Mouse (Mus musculus): Measurements from ENCODE around the gene Dusp22. TPM values are rescaled to one million over a fixed set of nuclear protein-coding genes. Genes with fewer than 3 reads are reported as not detected.

Gene Dusp22
- polyA plus RNA-seq, 1 experiment, result 23.7 TPM

GRCm38 (mm10) chr13:30642053-30642452 lies 17.7 kb upstream of the Dusp22 start:
- H3K4me3 ChIP-seq (replicated peaks; ENCODE audit: extremely low read depth, low read depth, low read length), result no peak overlapping the region
- TF ChIP-seq CTCF (IDR thresholded peaks at IDR 0.05; ENCODE audit: insufficient read depth, low read length) (no peak), POLR2A (IDR thresholded peaks at IDR 0.05; ENCODE audit: borderline replicate concordance, extremely low read depth, low read depth, low read length) (no peak)
- no peak for DNase-seq
- 62% methylated on average over 4 of the region's 4 CpGs for WGBS
- H3K4me1 ChIP-seq (ENCODE audit: control insufficient read depth, insufficient read depth, low read length), result no peaks in the 10 kb centered on the region

- TF ChIP-seq POLR2A (IDR thresholded peaks at IDR 0.05; ENCODE audit: borderline replicate concordance, extremely low read depth, low read depth, low read length) (no peak), CTCF (IDR thresholded peaks at IDR 0.05; ENCODE audit: insufficient read depth, low read length) (no peak)
- no peak for DNase-seq
- no peak overlapping the region for H3K4me3 ChIP-seq (replicated peaks; ENCODE audit: extremely low read depth, low read depth, low read length)
- no peaks in the 10 kb centered on the region for H3K4me1 ChIP-seq (ENCODE audit: control insufficient read depth, insufficient read depth, low read length)
Observed at GRCm38 (mm10) chr13:30648461-30648860, 11.3 kb upstream of the Dusp22 start.

GRCm38 (mm10) chr13:30649197-30649596 lies 10.6 kb upstream of the Dusp22 start:
- TF ChIP-seq CTCF (IDR thresholded peaks at IDR 0.05; ENCODE audit: insufficient read depth, low read length), result no peak
- TF ChIP-seq POLR2A (IDR thresholded peaks at IDR 0.05; ENCODE audit: borderline replicate concordance, extremely low read depth, low read depth, low read length), result no peak
- WGBS, result 88% methylated on average over 5 of the region's 5 CpGs
- no peak for DNase-seq
- Histone ChIP-seq H3K4me1 (ENCODE audit: control insufficient read depth, insufficient read depth, low read length) (no peaks in the 10 kb centered on the region), H3K4me3 (replicated peaks; ENCODE audit: extremely low read depth, low read depth, low read length) (no peak overlapping the region)

- 68% methylated on average over 1 of the region's 1 CpGs for WGBS
- DNase-seq, result no peak
- TF ChIP-seq POLR2A (IDR thresholded peaks at IDR 0.05; ENCODE audit: borderline replicate concordance, extremely low read depth, low read depth, low read length) (no peak), CTCF (IDR thresholded peaks at IDR 0.05; ENCODE audit: insufficient read depth, low read length) (no peak)
- H3K4me3 ChIP-seq (replicated peaks; ENCODE audit: extremely low read depth, low read depth, low read length), result no peak overlapping the region
- H3K4me1 ChIP-seq (ENCODE audit: control insufficient read depth, insufficient read depth, low read length), result no peaks in the 10 kb centered on the region
Observed at GRCm38 (mm10) chr13:30650684-30651083, 9.1 kb upstream of the Dusp22 start.

- 32% methylated on average over 4 of the region's 4 CpGs for WGBS
- no peak for DNase-seq
- TF ChIP-seq CTCF (IDR thresholded peaks at IDR 0.05; ENCODE audit: insufficient read depth, low read length) (no peak), POLR2A (IDR thresholded peaks at IDR 0.05; ENCODE audit: borderline replicate concordance, extremely low read depth, low read depth, low read length) (no peak)
- Histone ChIP-seq H3K4me3 (replicated peaks; ENCODE audit: extremely low read depth, low read depth, low read length) (no peak overlapping the region), H3K4me1 (ENCODE audit: control insufficient read depth, insufficient read depth, low read length) (no peaks in the 10 kb centered on the region)
Observed at GRCm38 (mm10) chr13:30653051-30653450, 6.7 kb upstream of the Dusp22 start.

GRCm38 (mm10) chr13:30654463-30654862 lies 5.3 kb upstream of the Dusp22 start:
- DNase-seq, result no peak
- H3K4me3 ChIP-seq (replicated peaks; ENCODE audit: extremely low read depth, low read depth, low read length), result no peak overlapping the region
- 51% methylated on average over 5 of the region's 5 CpGs for WGBS
- TF ChIP-seq CTCF (IDR thresholded peaks at IDR 0.05; ENCODE audit: insufficient read depth, low read length) (no peak), POLR2A (IDR thresholded peaks at IDR 0.05; ENCODE audit: borderline replicate concordance, extremely low read depth, low read depth, low read length) (no peak)
- no peaks in the 10 kb centered on the region for H3K4me1 ChIP-seq (ENCODE audit: control insufficient read depth, insufficient read depth, low read length)

GRCm38 (mm10) chr13:30656909-30657308 lies 2.9 kb upstream of the Dusp22 start:
- no peak overlapping the region for H3K4me3 ChIP-seq (replicated peaks; ENCODE audit: extremely low read depth, low read depth, low read length)
- DNase-seq, result no peak
- no peaks in the 10 kb centered on the region for H3K4me1 ChIP-seq (ENCODE audit: control insufficient read depth, insufficient read depth, low read length)
- 61% methylated on average over 5 of the region's 5 CpGs for WGBS
- TF ChIP-seq POLR2A (IDR thresholded peaks at IDR 0.05; ENCODE audit: borderline replicate concordance, extremely low read depth, low read depth, low read length) (no peak), CTCF (IDR thresholded peaks at IDR 0.05; ENCODE audit: insufficient read depth, low read length) (no peak)

GRCm38 (mm10) chr13:30657779-30658178 lies 2.0 kb upstream of the Dusp22 start:
- WGBS, result 51% methylated on average over 2 of the region's 2 CpGs
- Histone ChIP-seq H3K4me1 (ENCODE audit: control insufficient read depth, insufficient read depth, low read length) (no peaks in the 10 kb centered on the region), H3K4me3 (replicated peaks; ENCODE audit: extremely low read depth, low read depth, low read length) (no peak overlapping the region)
- DNase-seq, result no peak
- TF ChIP-seq CTCF (IDR thresholded peaks at IDR 0.05; ENCODE audit: insufficient read depth, low read length) (no peak), POLR2A (IDR thresholded peaks at IDR 0.05; ENCODE audit: borderline replicate concordance, extremely low read depth, low read depth, low read length) (no peak)

- WGBS, result 87% methylated on average over 2 of the region's 2 CpGs
- DNase-seq, result no peak
- TF ChIP-seq POLR2A (IDR thresholded peaks at IDR 0.05; ENCODE audit: borderline replicate concordance, extremely low read depth, low read depth, low read length) (no peak), CTCF (IDR thresholded peaks at IDR 0.05; ENCODE audit: insufficient read depth, low read length) (no peak)
Observed at GRCm38 (mm10) chr13:30658201-30658996, 1.4 kb upstream of the Dusp22 start.

GRCm38 (mm10) chr13:30665261-30665660 lies 5.5 kb downstream of the Dusp22 start:
- 0 out of 2 replicates have a peak, but pooled peaks cover 3% of the 10 kb centered on the region for H3K4me1 ChIP-seq (ENCODE audit: control insufficient read depth, insufficient read depth, low read length)
- TF ChIP-seq CTCF (IDR thresholded peaks at IDR 0.05; ENCODE audit: insufficient read depth, low read length) (no peak), POLR2A (IDR thresholded peaks at IDR 0.05; ENCODE audit: borderline replicate concordance, extremely low read depth, low read depth, low read length) (no peak)
- 72% methylated on average over 8 of the region's 8 CpGs for WGBS
- DNase-seq, result no peak
- no peak overlapping the region for H3K4me3 ChIP-seq (replicated peaks; ENCODE audit: extremely low read depth, low read depth, low read length)

More at GRCm38 (mm10) chr13:30658201-30658996, 1.4 kb upstream of the Dusp22 start:
- H3K4me1 ChIP-seq (ENCODE audit: control insufficient read depth, insufficient read depth, low read length), result no peaks in the 10 kb centered on the region
- no peak overlapping the region for H3K4me3 ChIP-seq (replicated peaks; ENCODE audit: extremely low read depth, low read depth, low read length)

Data from lung, adult 2 months (tissue).